Mouse (Mus musculus): Measurements from ENCODE around the gene Pgap2. TPM values are rescaled to one million over a fixed set of nuclear protein-coding genes. Genes with fewer than 3 reads are reported as not detected.

Pgap2 gene
- total RNA-seq (2021): 10 to 100 TPM; 23.3 to 25.4 TPM
- long read RNA-seq, experiment 1, partial matches to known transcripts: 1 of 26 reads
- long read RNA-seq, experiment 1, other reads (novel, unspliced or antisense): 16 of 26 reads
- long read RNA-seq, experiment 2, partial matches to known transcripts: 0 of 15 reads
- long read RNA-seq, experiment 2, other reads (novel, unspliced or antisense): 11 of 15 reads

- DNase-seq: peak; percentile 96 to 99
- intact Hi-C loops (cut with DNase I): loop anchor here (5.0 kb wide), 1 partner anchor 42 kb away; no protein-coding TSS in a partner anchor
Observed at GRCm38 (mm10) chr7:102209756-102210721, at the start of gene Pgap2, which contains the start of gene Nup98. Gene Pgap2, plus strand, starts transcription at chr7:102210208. Gene Nup98, minus strand, starts transcription at chr7:102210176.

GRCm38 (mm10) chr7:102170300-102170699, 39.7 kb upstream of the Pgap2 start:
- intact Hi-C loops (cut with DNase I): no loop called here
- no peak for DNase-seq

DNA sequence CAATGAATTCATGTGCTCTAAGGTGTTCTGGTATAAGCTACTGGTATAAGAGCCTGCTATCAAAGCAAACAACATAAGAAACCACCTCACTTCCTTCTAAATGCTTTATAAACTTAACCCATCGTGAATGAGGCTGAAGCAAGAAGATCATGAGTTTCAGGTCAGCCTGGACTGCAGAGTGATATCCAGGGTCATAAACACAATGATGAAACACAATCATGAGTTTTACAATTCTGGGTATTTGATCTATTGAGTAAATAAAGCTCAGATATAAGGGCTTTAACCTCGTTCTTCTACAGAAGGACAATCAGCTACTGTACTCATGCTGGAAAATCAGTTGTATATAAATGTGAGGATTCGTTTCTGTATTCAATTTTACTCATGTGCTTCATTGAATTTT, 26.2 kb upstream of the Pgap2 start:
- no peak for DNase-seq
- intact Hi-C loops (cut with DNase I): no loop called here

DNA sequence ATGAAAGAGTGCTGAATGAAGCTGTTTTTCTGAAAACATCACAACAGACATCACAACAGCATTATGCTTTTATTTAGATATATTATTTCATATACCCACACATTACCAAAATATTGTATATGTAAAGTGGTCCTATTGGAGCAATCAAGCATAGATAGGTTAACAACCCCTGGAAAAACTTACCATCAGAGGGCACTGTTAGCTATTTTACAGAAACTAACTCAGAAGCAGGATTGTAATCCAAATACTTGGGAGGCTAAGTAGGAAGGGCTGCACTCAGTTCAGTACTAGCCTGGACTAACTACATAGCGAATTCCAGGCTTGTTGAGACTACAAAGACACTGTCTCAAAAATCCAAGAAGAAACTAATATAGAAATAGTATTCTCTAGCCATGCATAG, 17.7 kb upstream of the Pgap2 start:
- no peak for DNase-seq

DNA sequence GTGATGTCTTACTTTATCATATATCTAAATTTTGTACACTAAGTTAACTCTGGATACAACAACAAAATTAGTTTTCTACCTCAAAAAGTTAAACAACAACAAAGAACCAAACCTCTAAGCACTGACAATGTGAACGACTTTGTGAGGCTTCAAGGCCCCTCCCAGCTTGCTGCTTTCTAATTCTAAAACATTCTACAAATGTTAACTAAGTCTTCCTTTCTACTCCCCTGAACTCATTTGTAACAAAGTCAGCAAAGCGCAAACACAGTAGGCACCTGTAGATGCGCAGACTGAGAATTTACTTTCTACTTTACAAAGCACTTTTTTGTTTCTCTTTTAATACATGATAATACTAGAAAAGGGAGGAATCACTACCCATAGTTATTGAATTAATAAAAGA, 9.4 kb upstream of the Pgap2 start:
- DNase-seq: no peak
- intact Hi-C loops (cut with DNase I): no loop called here

More for the DNA sequence above, 17.7 kb upstream of the Pgap2 start:
- intact Hi-C loops (cut with DNase I): no loop called here

GRCm38 (mm10) chr7:102200996-102201785, 8.8 kb upstream of the Pgap2 start:
- intact Hi-C loops (cut with DNase I): no loop called here
- DNase-seq: no peak

- intact Hi-C loops (cut with DNase I): no loop called here
- no peak for DNase-seq
Observed at GRCm38 (mm10) chr7:102204296-102204857, 5.6 kb upstream of the Pgap2 start.

- no peak for DNase-seq
- intact Hi-C loops (cut with DNase I): no loop called here
Observed at GRCm38 (mm10) chr7:102205646-102206045, 4.4 kb upstream of the Pgap2 start.

DNA sequence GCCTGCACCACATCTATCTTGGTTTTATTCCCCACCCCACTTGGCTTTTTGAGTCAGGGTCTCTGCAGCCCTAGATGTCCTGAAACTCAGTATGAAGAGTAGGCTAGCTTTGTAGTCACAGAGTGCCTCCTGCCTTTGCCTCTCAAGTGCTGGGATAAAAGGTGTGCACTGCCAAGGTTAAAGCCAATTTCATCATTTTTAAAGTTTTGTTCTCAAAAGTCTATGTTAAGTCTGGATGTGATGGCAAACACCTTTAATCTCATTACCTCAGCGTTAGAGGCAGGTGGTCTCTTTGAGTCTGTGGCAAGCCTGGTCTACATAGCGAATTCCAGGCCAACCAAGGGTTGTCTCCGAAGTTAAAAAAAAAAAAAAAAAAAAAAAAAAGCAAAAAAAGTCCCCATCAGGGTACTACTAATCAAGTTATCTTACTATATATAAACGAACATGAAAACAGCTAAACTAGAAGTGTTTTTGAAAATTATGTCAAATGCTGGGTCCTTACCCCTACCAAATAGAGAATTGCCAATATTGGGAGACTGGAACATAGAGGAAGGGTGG, 1.1 kb upstream of the Pgap2 start:
- no peak for DNase-seq
- intact Hi-C loops (cut with DNase I): no loop called here

- intact Hi-C loops (cut with DNase I): loop anchor here (5.0 kb wide), 1 partner anchor 41 kb away; no protein-coding TSS in a partner anchor
- DNase-seq: no peak
Observed at GRCm38 (mm10) chr7:102211071-102211470, 1.1 kb downstream of the Pgap2 start.

- intact Hi-C loops (cut with DNase I): no loop called here
- DNase-seq: no peak
Observed at GRCm38 (mm10) chr7:102221899-102222298, 11.9 kb downstream of the Pgap2 start.

GRCm38 (mm10) chr7:102222336-102222735, 12.3 kb downstream of the Pgap2 start:
- intact Hi-C loops (cut with DNase I): no loop called here
- no peak for DNase-seq

- peak; percentile 60 to 62 for DNase-seq
- intact Hi-C loops (cut with DNase I): no loop called here
Observed at GRCm38 (mm10) chr7:102222830-102223556, 13.0 kb downstream of the Pgap2 start.

DNA sequence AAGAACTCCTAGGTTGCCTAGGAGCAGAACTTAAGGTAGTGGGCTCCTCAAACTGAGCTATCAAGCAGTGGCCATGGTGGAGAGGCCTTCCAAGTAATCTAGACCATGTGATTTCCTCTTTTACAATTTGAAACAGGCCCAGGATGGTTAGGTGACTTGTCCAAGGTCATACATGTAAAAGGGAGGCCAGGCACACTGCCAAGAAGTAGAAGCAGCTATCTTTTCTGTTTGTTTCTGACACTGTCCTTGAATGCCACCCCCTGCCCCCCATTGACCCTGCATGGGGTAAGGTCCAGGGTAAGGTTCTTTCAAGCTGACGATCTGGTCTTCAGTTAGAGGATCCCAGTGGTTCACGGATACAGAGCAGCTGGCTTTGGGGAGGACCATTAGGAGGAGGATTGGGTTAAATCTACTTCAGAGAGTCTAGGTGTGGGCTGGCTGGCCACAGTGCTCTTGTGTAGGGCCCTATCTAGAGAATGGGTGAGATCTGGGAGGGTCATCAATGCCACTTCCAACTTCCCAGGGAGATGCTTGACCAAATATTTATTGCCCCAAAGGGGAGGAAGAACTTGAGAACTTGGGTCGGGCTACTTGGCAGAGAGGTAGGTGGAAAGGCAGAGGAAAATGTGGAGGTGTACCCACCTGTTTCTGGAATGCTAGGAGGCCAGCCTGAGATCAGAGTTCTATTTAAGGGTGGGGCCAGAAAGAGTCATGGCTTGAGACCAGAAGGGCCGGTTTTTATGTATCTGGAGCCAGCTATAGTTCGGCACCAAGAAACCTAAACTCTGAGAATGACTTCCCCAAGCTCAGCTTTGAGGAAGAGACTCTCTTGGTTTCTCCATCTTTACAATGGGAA, 14.1 kb downstream of the Pgap2 start:
- DNase-seq: no peak
- intact Hi-C loops (cut with DNase I): no loop called here

DNA sequence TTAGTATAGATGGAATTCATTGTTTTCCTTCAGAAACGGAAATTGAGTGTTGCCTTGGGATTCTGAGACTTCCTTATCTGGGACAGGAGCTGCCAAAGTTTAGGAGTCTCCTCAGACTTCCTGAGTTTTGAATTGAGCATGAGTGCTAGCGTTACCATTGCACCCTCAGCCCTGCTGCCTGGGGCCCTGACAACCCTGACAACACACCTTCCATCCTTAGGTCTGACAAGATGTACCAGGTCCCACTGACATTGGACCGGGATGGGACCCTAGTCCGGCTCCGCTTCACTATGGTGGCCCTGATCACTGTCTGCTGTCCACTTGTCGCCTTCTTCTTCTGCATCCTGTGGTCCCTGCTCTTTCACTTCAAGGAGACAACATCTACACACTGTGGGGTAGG, 16.0 kb downstream of the Pgap2 start:
- DNase-seq: no peak
- intact Hi-C loops (cut with DNase I): no loop called here

- intact Hi-C loops (cut with DNase I): no loop called here
- DNase-seq: no peak
Observed at GRCm38 (mm10) chr7:102228049-102228670, 18.2 kb downstream of the Pgap2 start.

DNA sequence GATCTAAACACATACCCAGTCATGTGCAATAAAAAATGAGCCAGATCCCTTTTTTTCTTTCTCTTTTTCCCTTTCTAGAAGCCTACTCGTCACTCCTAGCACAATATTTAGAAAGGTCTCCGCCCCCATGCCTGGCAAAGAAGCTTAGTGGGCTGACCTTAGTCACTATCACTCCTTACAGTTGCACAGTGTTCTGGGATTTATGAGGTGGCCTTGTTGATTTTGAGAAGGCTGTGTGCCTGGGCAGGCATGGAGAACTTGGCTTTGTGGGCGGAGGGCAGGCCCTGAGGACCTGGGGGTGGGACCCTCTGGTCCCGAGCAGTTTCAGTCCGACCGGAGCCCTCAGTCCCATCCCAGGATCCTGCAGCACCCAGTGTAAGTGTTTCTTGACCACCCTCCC, 19.8 kb downstream of the Pgap2 start:
- no peak for DNase-seq
- intact Hi-C loops (cut with DNase I): no loop called here

GRCm38 (mm10) chr7:102233059-102233458, 23.1 kb downstream of the Pgap2 start:
- no peak for DNase-seq
- intact Hi-C loops (cut with DNase I): no loop called here

Measured in gastrocnemius, postnatal 36 days (tissue).